Mouse (Mus musculus): Measurements from ENCODE around the gene Ube2ql1.

Ube2ql1 gene

DNA sequence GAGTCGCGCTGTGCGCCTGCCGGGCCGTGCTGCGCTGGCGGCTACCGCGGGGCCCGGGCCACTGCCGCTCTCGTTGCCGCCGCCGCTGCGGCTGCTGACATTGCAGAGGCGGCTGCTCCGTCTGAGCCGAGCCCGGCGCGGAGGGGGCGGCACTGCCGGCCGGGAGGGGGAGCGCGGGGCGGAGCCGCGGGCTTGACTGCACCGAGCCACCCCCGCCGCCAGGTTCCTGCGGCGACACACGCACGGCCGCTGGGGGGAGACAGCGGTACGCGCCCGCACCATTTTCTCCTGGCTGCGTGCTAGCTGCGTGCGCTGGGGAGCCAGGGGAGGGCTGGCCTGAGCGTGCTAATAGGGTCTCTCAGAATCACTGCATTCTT is at the start of gene Ube2ql1:
Ube2ql1 (minus strand) TSS at position 131 of the 377 bp plus-strand sequence.
- DNase-seq (ENCODE audit: low read depth in 2 of 2, low spot score in 2 of 2): no peak

DNA sequence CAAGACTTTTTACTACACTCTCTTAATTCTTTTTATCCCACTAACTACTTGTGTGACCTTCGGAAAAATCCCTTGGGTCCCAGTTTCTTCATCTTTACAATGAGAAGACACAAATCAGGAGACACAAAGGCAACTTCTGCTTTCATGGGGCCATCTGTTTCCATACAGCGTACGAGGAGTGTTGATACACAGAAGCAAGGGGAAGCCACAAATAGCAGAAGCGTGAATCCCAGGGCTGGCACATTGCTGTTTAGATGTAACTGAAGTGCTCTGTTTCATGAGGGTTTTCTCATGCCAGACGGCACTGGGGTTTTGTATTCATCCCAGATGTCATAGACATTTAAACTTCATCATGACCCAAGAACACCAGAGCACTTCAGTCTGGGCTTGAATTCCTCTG is 49.0 kb upstream of the Ube2ql1 start:
- no peak for DNase-seq (ENCODE audit: low read depth in 2 of 2, low spot score in 2 of 2)

DNA sequence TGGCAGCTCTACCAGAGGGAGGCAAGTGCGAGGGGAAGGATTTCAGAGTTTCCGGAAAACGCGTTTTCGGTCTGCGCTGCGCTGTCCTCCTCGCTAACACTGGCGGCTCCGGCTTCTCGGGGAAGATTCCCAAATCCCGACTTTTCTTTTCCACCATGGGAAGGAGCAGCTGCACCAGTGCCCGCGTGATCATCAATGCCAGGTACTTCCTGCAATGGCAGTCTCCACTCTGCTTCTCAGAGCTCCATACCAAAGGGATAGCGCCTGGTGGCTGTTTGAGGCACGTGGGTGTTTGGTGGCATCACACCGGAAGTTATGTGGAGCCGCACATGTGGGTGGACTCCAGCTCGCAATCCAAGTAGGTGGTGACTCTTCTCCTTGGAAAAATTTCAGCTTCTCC is 38.5 kb upstream of the Ube2ql1 start:
- DNase-seq (ENCODE audit: low read depth in 2 of 2, low spot score in 2 of 2): no peak

DNA sequence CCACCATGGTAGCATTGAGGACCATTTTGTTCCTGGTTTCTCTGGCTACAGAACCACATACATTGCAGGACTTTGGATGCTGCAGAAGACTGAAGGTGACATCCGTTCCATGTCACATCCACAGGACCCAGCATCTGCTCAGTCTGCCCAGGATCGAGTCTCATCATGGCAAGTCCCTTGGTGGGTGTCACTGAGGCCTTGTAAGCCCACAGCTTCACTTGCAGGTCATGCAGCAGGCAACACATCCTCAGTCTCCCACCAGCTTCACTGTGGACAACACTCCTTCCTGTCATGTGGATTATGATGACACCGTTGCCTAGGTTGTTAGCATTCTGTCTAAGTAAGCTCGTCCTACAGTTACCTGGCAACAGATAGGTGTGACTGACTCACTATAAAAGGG is 32.7 kb upstream of the Ube2ql1 start:
- DNase-seq (ENCODE audit: low read depth in 2 of 2, low spot score in 2 of 2): no peak

DNA sequence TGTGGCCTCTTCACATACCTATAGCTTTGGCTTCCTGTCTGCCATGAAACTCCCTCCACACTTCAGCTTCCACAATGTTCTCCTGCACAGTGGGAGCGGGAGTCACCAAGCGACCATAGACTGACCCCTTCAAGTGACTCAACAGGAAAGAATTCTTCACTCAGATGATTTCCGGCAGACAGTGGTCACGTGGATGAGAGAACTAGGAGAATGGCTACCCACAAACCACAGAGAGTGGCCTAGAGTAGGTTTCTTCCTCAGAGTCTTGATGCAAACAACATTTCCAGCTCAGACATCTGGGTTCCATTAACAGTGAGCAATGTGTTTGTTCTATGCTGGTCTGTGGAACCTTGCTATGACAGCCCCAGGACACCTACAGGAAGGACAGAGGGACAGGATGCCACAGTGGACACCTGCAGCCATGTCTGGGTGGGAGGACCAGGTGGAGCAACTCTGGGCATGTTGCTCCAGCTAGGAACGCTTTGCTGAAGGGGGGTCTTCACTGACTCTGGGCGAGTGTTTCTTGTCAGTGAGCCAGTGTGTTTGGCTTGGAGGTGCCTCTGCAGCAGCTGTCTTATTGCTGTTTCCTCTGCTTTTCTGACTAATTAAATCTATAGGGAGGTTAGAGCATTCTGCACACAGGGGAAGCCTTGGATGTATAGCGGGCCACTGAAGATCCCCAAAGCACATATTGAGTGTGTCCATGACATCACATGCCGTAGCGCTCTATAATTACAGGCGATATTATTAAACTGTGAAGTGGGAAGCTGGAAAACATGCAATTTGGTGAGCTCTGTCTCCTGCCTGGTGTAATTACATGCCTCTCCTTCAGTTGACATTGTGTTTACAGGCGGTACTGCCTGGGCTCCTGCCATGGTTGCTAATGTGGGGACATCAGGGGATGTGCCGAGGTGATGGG is 31.1 kb upstream of the Ube2ql1 start:
- no peak for DNase-seq (ENCODE audit: low read depth in 2 of 2, low spot score in 2 of 2)

DNA sequence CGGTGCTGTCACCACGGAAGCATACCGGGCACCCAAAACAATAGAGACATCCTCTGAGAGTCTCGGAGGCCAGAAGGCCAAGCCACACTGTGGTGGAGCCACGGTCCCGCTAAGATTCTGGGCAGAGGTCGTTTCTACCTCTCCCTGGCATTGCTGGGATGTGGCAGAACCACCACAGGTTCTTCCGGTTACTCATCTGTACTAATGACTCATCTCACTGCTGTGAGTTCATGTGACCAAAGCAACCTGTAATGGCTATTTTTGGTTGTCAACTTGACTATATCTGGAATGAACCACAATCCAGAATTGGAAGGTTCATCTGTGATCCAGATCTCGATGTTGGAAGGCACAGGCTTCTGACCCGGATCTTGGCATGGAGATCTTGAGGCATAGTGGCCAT is 28.5 kb upstream of the Ube2ql1 start:
- no peak for DNase-seq (ENCODE audit: low read depth in 2 of 2, low spot score in 2 of 2)

DNA sequence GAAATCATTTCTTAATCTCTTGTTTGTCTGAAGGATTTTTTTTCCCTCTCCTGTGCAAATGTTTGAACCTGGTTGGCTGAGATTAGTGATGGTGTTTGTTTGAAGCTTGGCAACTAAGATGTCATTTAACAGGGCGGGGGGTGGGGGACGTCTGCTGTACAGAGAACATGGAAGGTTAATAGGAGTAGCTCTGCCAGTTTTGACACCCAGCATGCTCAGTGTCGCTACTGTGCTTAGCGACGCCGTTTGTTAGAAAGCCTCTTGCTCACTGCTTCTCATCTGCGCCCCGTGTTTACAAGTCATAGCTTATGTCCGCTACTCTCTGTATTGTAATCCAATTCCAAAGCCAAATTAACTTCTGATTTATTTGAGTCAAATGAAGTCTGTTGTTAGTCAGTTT is 25.0 kb upstream of the Ube2ql1 start:
- no peak for DNase-seq (ENCODE audit: low read depth in 2 of 2, low spot score in 2 of 2)

DNA sequence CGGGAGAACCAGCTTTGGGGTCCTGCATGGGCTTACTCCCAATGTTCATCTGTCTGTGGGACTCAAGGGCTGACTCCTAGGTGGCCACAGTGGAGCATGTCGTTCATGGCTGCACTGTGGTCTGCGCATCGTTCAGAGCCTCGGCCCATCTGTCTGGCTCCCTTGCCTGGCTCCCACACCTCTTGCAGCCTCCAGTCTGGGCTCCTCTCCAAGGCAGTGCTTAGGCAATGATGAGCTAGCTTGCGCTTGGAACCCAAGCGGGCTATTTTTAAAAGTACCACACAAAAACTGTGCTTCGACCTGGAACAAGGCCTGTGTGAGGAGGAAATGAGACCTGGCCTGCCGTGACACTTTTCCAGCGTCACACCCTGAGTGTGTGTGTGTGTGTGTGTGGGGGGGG is 21.7 kb upstream of the Ube2ql1 start:
- no peak for DNase-seq (ENCODE audit: low read depth in 2 of 2, low spot score in 2 of 2)

DNA sequence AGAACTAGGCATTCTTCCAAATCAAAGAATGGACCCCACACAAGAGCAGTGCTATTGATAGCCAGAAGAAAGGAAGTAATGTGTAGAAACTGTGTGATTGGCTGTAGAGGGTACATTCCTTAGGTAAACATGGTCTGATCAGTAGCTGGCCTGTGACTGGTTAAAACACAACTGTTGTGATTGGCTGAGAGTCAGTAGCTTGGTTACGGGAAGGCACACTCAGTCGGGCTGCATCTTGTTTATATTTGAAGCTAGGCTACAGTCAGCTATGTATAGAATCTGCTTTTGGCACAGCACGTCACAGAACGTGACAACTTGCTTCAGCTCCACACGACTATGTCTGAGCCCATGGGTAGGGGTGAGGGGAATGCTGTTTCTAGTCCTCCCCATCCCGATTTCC is 19.3 kb upstream of the Ube2ql1 start:
- DNase-seq (ENCODE audit: low read depth in 2 of 2, low spot score in 2 of 2): no peak

DNA sequence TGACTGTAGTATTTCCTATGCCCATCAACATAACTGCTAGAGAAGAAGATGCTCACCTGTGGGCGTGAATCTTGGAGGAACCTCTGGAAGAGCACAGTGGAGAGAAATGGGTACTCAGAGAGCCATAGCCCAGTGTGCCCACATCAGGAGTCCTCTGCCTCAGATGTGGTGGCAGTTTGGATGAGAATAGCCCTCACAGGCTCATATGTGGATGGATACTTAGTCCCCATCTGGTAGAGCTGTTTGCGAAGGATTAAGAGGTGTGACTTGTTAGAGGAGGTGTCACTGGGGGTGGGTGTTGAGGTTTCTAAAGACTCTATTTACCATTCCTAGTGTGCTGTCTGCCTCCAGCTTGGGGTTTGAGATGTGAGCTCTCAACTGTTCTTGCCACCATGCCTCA is 13.2 kb upstream of the Ube2ql1 start:
- no peak for DNase-seq (ENCODE audit: low read depth in 2 of 2, low spot score in 2 of 2)

DNA sequence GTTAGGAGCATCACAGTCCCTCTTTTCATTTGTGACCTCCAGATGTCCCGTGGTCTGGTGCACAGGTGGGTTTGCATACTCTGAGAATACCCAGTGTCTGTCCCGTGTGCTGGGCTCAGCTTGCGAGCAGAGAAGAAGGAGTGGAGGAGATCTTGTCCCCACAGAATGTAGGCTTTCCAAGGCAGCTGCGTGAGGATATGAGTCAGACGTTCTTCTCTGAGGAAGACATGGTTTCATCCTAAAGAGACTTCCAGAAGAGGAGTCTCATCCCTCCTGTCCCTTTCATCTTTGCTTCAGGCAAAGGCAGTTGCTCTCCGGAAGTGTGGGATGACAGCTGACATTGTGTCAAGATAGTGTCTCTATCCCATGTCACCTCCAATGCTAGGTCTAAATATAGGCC is 11.8 kb upstream of the Ube2ql1 start:
- no peak for DNase-seq (ENCODE audit: low read depth in 2 of 2, low spot score in 2 of 2)

DNA sequence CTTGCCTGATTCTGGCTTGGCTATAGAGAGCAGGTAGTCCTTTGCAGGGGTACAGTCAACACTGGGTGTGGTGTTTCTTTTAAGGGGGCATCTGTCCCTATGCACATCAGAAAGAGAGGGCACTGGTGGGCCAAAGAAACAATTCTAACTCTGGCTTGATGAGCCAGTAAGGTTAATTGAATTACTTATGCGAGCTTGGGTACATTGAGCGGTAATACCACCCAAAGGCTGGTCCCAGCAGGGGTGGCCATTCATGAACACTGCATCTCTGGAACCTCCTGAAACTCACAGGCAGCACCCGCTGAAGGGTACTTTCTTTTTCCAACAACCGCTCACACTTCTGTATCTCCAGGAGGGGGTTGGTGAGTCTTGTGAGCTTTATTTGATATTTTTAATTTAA is 9.1 kb upstream of the Ube2ql1 start:
- DNase-seq (ENCODE audit: low read depth in 2 of 2, low spot score in 2 of 2): no peak

DNA sequence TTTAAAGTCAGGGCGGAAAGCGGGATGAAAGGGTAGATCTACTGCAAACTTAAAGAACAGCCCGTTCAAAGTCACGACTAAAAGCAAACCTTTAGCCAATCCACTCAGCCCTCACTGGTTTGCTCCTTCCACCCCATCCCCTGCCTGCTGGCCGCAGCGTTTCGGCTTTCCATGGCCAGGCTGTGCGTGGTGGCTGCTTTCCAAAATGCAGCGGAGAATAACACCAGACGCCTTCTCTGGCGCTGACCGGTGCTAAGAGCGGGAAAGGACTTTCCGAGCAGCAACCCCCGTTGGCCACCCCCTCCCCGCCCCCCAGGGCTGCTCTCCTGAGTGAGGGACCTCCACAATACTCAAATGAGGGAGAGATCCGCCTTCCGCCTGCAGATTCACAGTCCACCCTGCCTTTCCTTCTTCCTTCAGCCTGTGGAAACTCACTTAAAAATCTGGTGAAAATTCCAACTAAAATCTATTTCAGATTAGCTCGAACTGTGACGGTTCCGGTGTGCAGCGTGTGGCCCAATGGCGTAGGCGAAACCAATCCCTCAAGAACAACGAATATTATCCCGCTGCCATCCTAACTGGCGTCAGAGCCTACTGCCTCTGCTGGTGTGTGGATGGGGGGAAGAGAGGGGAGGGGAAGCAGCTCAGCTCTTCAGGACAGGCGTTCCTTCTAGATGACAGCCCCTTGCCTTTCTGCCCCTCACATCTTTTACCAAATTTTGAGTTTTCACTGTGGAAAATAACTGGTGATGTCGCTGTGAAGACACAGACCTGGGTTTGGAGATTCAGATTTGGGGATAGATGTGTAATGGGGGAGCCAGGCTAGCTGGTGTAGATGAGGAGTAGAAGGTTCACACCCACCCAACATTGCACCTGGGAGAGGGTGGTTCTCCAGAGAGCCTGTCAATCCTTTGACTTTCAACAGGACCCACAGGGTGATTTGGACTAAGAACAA is 919 bp upstream of the Ube2ql1 start:
- DNase-seq (ENCODE audit: low read depth in 2 of 2, low spot score in 2 of 2): no peak

DNA sequence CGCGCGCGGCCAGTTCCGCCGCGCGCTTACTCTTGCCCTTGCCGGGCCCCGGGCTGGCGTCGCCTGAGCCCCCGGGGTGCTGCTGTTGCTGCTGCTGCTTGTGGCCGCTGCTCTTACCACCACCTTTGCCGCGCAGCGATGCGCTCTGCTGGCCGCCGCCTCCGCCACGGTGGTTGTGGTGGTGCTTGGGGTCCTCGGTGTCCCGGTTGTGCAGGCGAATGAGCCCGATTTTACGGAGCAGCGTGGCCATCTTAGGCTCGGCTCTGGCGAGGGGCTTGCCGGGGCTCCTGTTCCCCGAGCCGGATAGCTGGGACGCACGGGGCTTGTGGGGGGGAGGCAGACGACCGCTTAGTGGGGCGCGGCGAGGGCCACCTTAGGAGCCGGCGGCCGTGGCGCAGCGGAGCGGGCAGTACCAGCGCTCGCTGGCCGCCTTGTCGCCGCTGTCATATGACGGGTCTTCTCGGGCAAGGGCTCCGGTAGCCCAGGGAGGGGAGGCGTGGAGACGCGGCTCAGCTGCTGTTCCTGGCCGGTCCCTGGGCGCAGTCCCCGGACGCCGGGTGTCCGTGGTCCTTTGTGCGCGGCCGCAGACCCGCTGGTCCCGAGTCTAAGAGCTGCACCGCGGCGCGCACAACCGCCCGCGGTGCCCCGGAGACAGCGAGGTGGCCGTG is 464 bp downstream of the Ube2ql1 start:
- no peak for DNase-seq (ENCODE audit: low read depth in 2 of 2, low spot score in 2 of 2)

DNA sequence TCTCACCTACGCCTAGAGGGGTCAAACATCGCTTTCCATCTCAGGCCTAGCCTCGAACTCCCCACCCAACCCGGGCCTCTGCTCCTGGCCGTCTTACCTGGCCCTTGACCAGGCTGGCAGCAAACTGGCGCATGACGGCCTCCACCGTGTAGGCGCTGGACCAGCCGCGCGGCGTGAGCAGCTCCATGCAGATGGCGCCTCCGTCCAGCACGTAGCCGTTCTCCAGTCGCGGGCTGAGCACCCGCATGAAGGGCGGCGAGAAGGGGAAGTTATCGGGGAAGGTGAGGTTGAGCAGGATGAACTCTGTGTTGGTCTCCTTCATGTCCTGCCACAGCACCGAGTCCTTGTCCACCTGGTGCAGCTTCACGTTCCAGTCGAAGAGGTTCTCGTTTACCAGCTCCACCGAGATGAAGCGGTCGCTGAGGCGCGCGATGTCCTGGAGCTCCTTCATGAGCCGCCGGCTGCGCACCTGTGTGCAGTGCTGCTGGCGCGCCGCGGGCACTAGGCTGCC is 1.2 kb downstream of the Ube2ql1 start:
- DNase-seq (ENCODE audit: low read depth in 2 of 2, low spot score in 2 of 2): no peak

DNA sequence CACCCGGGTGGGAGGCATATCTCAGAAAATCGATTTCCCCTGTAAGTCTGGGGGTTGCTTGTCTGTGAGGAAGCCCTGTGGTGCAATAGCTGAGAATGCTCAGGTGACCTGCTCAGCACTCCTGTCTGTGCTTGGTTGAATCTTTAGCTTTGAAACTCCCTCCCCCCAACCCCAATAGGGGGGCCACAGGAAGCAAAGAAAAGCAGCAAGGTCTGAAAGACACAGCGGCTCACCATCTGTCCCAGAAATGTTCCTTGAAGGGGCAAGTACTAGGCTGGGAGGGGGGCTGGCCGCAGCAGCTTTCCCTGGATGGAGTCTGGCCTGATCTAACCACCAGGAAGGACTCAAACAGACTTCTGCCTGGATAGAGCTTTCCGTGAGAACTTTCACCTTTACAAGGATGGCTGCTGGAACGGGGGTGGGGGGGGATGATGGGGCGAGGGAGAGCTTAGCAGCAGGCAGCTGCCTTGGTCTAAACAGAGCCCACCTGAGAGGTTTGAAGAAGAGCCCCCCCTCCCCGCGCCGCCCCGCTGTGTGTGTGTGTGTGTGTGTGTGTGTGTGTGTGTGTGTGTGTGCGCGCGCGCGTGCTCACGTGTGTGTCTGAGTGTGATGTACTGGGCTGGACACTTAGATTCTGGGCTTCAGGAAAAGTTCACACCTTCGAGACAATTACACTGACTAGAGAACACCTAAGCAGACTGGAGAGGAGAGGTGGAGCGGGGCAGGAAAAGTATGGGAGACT is 2.1 kb downstream of the Ube2ql1 start:
- DNase-seq (ENCODE audit: low read depth in 2 of 2, low spot score in 2 of 2): no peak

DNA sequence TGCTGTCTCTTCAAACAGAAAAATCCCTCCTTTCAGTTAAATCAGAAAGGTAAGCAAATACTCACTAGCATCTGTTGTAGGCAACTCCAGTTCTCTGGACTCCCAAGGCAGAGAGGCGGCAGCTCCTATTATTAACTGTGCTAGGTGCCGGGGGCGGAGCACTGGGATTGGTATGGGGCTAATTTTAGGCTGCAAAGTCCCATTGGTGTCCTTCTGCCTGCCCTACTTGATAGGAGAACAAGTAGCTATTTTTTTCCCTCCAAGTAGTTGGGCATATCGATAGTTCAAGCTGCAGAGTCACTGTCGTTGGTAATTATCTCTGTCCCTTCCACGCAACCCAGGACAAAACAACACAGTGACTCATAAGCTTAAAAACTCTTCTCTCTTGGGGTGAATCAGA is 7.1 kb downstream of the Ube2ql1 start:
- DNase-seq (ENCODE audit: low read depth in 2 of 2, low spot score in 2 of 2): no peak

DNA sequence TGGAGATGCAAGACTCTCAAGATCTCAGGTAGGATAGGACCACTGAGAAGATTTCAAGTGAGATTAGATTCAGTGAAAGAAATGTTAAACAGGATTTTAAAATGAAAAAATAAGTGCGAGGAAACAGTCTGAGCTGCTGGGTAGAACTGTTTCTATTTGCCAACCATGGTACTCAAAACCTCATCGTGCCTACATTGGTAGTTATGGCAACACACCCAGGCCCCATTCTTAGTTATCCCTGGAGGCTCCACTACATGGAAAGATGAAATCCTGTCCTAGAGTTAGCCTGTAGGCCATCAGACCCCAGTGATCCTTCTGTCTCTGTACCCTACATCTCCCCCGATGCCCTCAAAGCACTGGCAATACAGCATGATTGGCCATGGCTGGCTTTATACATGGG is 14.3 kb downstream of the Ube2ql1 start:
- no peak for DNase-seq (ENCODE audit: low read depth in 2 of 2, low spot score in 2 of 2)

DNA sequence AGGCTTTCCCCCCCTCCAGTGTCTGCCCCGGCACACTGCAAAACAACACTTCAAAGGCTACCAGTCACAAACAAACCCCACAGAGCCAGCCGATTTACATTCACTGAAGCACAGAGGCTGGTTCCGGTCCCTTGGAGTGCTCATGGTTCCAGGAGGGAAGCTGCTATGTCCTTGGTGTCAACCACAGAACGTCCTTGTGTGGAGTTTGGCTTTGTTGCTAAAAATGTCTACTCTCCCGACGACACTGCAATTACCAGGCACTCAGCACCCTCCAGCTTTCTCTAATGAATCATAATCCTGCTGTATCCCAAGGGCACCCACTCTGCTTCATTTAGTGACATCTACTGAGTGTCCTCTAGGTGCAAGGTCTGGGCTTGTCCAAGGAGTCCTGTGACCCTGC is 18.5 kb downstream of the Ube2ql1 start:
- no peak for DNase-seq (ENCODE audit: low read depth in 2 of 2, low spot score in 2 of 2)

DNA sequence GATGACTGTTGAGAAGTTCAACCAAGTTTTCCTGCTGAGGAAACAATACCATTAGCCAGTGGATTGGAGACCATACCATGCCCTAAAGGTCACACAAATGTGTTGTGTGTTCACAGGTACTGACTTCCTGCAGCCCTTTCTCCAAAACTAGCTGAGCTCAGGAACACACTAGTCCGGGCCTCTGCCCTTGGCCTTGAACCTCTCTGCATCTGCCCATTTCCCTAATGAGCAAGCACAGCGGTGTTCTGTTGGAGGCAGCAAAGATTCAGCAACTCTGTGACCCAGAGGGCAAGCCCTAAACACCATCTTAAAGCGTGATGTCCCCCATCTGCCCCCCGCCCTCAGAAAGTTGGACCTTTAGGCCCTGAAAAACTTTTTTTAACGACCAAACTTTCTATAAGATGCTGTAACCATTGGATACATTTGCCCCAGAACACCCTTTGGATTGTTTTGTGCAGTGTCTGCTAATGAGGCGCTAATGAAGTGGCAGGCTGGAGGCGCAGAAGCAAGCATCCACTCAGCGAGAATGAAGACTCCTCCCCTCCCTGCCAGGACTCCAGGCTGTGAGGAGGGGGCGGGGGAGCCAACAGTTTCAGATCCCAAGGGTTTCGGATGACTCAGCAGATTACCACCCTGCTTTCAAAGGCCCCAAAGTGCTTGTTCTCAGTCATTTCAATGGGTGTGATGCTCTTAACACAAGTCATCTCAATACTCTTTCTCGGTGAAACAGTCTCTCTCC is 21.7 kb downstream of the Ube2ql1 start:
- DNase-seq (ENCODE audit: low read depth in 2 of 2, low spot score in 2 of 2): no peak

Measured in CD8-positive naive resting alpha-beta T cell, adult 2 months (primary cell).